Mouse (Mus musculus) lung, embryonic 16.5 days (tissue): Measurements from ENCODE around the gene Ldlr. TPM values are rescaled to one million over a fixed set of nuclear protein-coding genes. Genes with fewer than 3 reads are reported as not detected.

Experiments
- ATAC-seq: fragments of 200-750 bp; cut with Nextera tagmentation; 2 replicates; pipeline ENCODE4 v1.8.0; 2017; ENCODE audit warnings: low read depth, mild to moderate bottlenecking, moderate library complexity
- H3K27ac ChIP-seq: fragments of 300-500 bp; sonication (generic); 2 replicates; pipeline ENCODE4 v1.5.1; 2014; ENCODE audit warnings: mild to moderate bottlenecking, control low read depth, low read length
- H3K27me3 ChIP-seq: fragments of 300-500 bp; sonication (generic); 2 replicates; pipeline ENCODE4 v1.6.1; 2014; ENCODE audit warnings: low read depth, low read length, mixed read lengths; ENCODE audit not compliant: control insufficient read depth, insufficient read depth
- H3K36me3 ChIP-seq: fragments of 300-500 bp; sonication (generic); 2 replicates; pipeline ENCODE4 v1.6.1; 2014; ENCODE audit warnings: low read length; ENCODE audit not compliant: control insufficient read depth, insufficient read depth
- H3K4me1 ChIP-seq: fragments of 300-500 bp; sonication (generic); replicated peaks from 2 replicates; pipeline ENCODE4 v1.6.1; 2014; ENCODE audit warnings: low read length, mixed read lengths; ENCODE audit not compliant: control insufficient read depth, insufficient read depth
- H3K4me2 ChIP-seq: fragments of 300-500 bp; sonication (generic); 2 replicates; pipeline ENCODE4 v1.6.1; 2014; ENCODE audit warnings: low read depth, low read length, control low read depth
- H3K4me3 ChIP-seq: fragments of 300-500 bp; sonication (generic); 2 replicates; pipeline ENCODE4 v1.5.1; 2014; ENCODE audit warnings: mild to moderate bottlenecking, low read length, control low read depth
- H3K9ac ChIP-seq: fragments of 300-500 bp; sonication (generic); 2 replicates; pipeline ENCODE4 v1.6.1; 2014; ENCODE audit warnings: low read length, control low read depth
- H3K9me3 ChIP-seq: fragments of 300-500 bp; sonication (generic); 2 replicates; pipeline ENCODE4 v1.6.1; 2016; ENCODE audit warnings: low read length; ENCODE audit not compliant: control insufficient read depth
- WGBS: fragments of 180-500 bp; shearing (Covaris S2); extraction: QIAGEN DNeasy Blood & Tissue Kit; methylation state at CpG from one replicate; pipeline ENCODE4 v1.1.7; 2014; 5-methylcytosine and 5-hydroxymethylcytosine counted together
- polyA plus RNA-seq: library from polyadenylated mRNA; unstranded; fragments of >200 nt; fragmentation: Nextera tagmentation; extraction: Ambion mirVana; gene quantifications from 2 replicates; pipeline ENCODE4 v1.2.1, GENCODE M21; 2015

Ldlr gene
- polyA plus RNA-seq, 1 experiment from 2014 or later: 36.0 TPM

- Histone ChIP-seq H3K27me3 (no peaks in the 10 kb centered on the region), H3K4me3 (no peak overlapping the region), H3K27ac (no peak overlapping the region), H3K36me3 (peaks cover 47% of the 10 kb centered on the region), H3K9ac (no peak overlapping the region), H3K4me1 (peaks cover 7% of the 10 kb centered on the region; the same call in 1 of the 2 replicates), H3K4me2 (no peak overlapping the region), H3K9me3 (no peaks in the 10 kb centered on the region)
- 92% methylated on average over 17 of the region's 17 CpGs for WGBS
- ATAC-seq: no peak
These were observed 10.2 kb downstream of the Ldlr start for GRCm38 (mm10) chr9:21733446-21733845.

DNA sequence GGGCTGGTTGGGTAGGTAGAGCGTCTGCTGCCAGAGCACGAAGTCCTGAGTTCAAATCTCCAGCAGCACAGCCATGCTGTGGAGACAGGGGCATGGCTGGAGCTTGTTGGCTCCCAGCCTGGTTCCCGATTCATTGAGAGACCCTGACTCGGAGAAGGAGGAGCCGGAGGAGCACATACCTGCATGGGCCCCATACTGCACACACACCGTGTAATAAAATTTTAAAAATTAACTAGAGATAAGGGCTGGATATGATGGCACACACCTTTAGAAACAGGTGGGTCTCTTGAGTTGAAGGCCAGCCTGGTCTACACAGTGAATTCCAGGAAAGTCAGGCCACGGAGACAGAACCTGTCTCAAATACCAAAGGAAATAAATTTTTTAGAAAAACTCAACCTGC lies 10.7 kb downstream of the Ldlr start:
- Histone ChIP-seq H3K4me3 (no peak overlapping the region), H3K9ac (no peak overlapping the region), H3K9me3 (no peaks in the 10 kb centered on the region), H3K4me1 (peaks cover 6% of the 10 kb centered on the region; the same call in 1 of the 2 replicates), H3K4me2 (no peak overlapping the region), H3K27ac (no peak overlapping the region), H3K36me3 (peaks cover 52% of the 10 kb centered on the region), H3K27me3 (no peaks in the 10 kb centered on the region)
- WGBS: 83% methylated on average over 7 of the region's 7 CpGs
- no peak for ATAC-seq

DNA sequence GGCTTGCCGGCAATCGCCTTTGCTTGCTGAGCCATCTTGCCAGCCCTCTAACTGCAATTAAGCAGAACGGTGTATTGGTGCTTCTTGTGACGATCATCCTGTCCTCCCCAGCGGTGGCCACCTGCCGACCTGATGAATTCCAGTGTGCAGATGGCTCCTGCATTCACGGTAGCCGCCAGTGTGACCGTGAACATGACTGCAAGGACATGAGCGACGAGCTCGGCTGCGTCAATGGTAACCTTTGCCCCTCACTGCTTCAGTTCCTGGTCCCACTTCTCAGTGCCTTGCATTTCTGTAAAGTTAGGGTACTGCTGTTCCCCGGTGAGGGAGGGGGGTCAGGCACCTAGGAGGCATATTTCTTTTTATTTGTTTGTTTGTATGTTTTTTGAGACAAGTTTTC lies 11.8 kb downstream of the Ldlr start:
- H3K4me1 ChIP-seq: peaks cover 2% of the 10 kb centered on the region; the same call in 1 of the 2 replicates
- 92% methylated on average over 14 of the region's 14 CpGs for WGBS
- no peak for ATAC-seq
- no peak overlapping the region for H3K4me2 ChIP-seq
- no peak overlapping the region for H3K27ac ChIP-seq
- H3K36me3 ChIP-seq: peaks cover 63% of the 10 kb centered on the region
- no peaks in the 10 kb centered on the region for H3K27me3 ChIP-seq
- H3K4me3 ChIP-seq: no peak overlapping the region
- H3K9ac ChIP-seq: no peak overlapping the region
- H3K9me3 ChIP-seq: no peaks in the 10 kb centered on the region

DNA sequence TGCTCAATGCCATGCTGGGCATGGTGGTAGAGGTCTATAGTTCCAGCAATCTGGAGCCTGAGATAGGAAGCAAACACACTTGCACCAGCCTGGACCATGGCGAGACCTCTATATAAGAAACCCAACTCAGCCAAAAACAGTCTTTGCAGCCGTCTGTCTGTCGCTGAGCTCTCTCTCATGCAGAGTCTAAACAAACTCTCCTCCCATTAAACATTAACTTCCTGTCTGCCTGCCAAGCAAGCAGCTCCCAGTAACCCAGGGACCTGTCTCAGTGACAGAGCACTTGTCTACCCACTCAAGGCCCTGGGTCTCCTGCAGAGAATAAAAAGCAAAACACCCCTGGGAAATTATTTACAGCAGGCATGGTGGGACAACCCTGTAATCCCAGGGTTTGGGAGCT lies 13.3 kb downstream of the Ldlr start:
- 22% methylated on average over 3 of the region's 3 CpGs for WGBS
- Histone ChIP-seq H3K4me1 (peaks cover 2% of the 10 kb centered on the region; the same call in 1 of the 2 replicates), H3K27me3 (no peaks in the 10 kb centered on the region), H3K27ac (peak overlapping the region; percentile 45; the same call in 1 of the 2 replicates), H3K4me3 (no peak overlapping the region), H3K9me3 (no peaks in the 10 kb centered on the region), H3K4me2 (no peak overlapping the region), H3K9ac (no peak overlapping the region), H3K36me3 (peaks cover 70% of the 10 kb centered on the region)
- ATAC-seq: peak; percentile 73

- H3K27ac ChIP-seq: no peak overlapping the region
- H3K9ac ChIP-seq: no peak overlapping the region
- peaks cover 2% of the 10 kb centered on the region; the same call in 1 of the 2 replicates for H3K4me1 ChIP-seq
- 87% methylated on average over 10 of the region's 10 CpGs for WGBS
- ATAC-seq: no peak
- no peak overlapping the region for H3K4me2 ChIP-seq
- H3K4me3 ChIP-seq: no peak overlapping the region
- H3K36me3 ChIP-seq: peaks cover 71% of the 10 kb centered on the region
- no peaks in the 10 kb centered on the region for H3K9me3 ChIP-seq
- H3K27me3 ChIP-seq: no peaks in the 10 kb centered on the region
These were observed 13.9 kb downstream of the Ldlr start for GRCm38 (mm10) chr9:21737188-21737587.

DNA sequence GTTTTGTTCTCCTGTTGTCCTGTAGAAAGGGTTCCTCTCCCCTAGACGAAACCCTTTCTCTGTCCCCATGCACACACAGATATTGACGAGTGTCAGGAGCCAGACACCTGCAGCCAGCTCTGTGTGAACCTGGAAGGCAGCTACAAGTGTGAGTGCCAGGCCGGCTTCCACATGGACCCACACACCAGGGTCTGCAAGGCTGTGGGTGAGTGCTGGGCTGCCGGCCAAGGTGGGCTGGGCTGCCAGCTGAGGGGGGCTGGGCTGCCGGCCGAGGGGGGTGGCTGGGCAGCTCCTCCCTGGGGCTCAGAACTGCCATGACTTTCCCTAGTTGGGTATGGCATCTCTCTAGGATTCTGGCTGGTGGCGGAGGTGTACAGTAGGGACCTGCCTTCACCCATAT lies 15.5 kb downstream of the Ldlr start:
- H3K9me3 ChIP-seq: no peaks in the 10 kb centered on the region
- no peak for ATAC-seq
- no peak overlapping the region for H3K9ac ChIP-seq
- no peak overlapping the region for H3K4me3 ChIP-seq
- no peaks in the 10 kb centered on the region for H3K27me3 ChIP-seq
- no peak overlapping the region for H3K4me2 ChIP-seq
- 77% methylated on average over 7 of the region's 7 CpGs for WGBS
- H3K36me3 ChIP-seq: peaks cover 67% of the 10 kb centered on the region
- peaks cover 2% of the 10 kb centered on the region; the same call in 1 of the 2 replicates for H3K4me1 ChIP-seq
- H3K27ac ChIP-seq: no peak overlapping the region

DNA sequence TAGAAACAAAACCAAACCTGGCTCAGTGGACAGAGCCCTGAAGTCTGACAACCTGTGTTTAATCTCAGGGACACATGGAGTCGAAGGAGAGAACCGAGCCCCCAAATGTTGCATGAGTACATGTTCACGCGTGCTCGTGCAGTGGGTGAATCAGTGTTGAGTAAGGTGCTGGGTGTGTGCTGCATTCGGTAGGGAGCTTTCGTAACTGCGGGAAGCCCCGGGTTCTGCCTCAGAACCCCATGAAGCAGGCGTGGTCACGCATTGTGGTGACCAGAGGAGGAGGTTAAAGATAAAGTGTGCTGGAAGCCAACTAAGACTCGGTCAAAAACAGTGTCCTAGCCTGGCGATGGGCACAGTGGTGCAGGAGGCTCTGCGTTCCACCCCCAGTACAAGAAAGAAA lies 17.1 kb downstream of the Ldlr start:
- no peaks in the 10 kb centered on the region for H3K27me3 ChIP-seq
- peaks cover 59% of the 10 kb centered on the region for H3K36me3 ChIP-seq
- 94% methylated on average over 14 of the region's 14 CpGs for WGBS
- no peak overlapping the region for H3K9ac ChIP-seq
- ATAC-seq: no peak
- no peak overlapping the region for H3K4me2 ChIP-seq
- no peaks in the 10 kb centered on the region for H3K9me3 ChIP-seq
- no peak overlapping the region for H3K27ac ChIP-seq
- H3K4me1 ChIP-seq: peaks cover 2% of the 10 kb centered on the region; the same call in 1 of the 2 replicates
- H3K4me3 ChIP-seq: no peak overlapping the region

DNA sequence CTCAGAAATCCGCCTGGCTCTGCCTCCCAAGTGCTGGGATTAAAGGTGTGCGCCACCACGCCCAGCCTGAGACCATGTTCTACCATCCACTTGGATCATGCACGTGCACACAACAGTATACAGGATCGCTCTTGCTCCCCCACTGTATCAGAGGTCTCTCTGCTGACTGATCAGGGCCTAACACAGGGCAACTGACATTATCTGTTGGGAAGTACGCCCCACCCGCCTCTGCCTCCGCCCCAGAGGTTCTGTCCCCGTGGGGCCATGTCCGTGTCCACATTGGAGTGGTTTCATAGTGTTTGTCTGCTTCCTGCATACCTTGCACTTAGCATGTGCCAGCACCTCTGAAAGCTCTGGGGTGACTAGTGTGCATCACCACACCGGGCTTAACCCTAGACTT lies 18.2 kb downstream of the Ldlr start:
- WGBS: 96% methylated on average over 11 of the region's 11 CpGs
- no peak overlapping the region for H3K27ac ChIP-seq
- no peak overlapping the region for H3K4me2 ChIP-seq
- no peak overlapping the region for H3K4me3 ChIP-seq
- no peak for ATAC-seq
- no peak overlapping the region for H3K9ac ChIP-seq
- H3K4me1 ChIP-seq: no peaks in the 10 kb centered on the region; the same call in 1 of the 2 replicates
- H3K27me3 ChIP-seq: no peaks in the 10 kb centered on the region
- H3K36me3 ChIP-seq: peaks cover 68% of the 10 kb centered on the region
- no peaks in the 10 kb centered on the region for H3K9me3 ChIP-seq

- peak overlapping the region; percentile 79 for H3K27ac ChIP-seq
- no peak overlapping the region for H3K4me3 ChIP-seq
- 83% methylated on average over 3 of the region's 3 CpGs for WGBS
- peaks cover 18% of the 10 kb centered on the region for H3K4me1 ChIP-seq
- no peaks in the 10 kb centered on the region for H3K27me3 ChIP-seq
- no peak overlapping the region for H3K9ac ChIP-seq
- H3K36me3 ChIP-seq: peaks cover 47% of the 10 kb centered on the region
- H3K9me3 ChIP-seq: no peaks in the 10 kb centered on the region
- H3K4me2 ChIP-seq: no peak overlapping the region
- ATAC-seq: no peak
These were observed 24.0 kb downstream of the Ldlr start for GRCm38 (mm10) chr9:21747238-21747774.
